In genomic region chr15:86113342-86113710, GRCm38 (mm10) we compare ENCODE assay signal across 9 mouse cellular contexts. TPM values are rescaled to one million over a fixed set of nuclear protein-coding genes. Genes with fewer than 3 reads are reported as not detected.
A peak's percentile ranks its signal among the peaks of the same experiment; 100 is the strongest.
DNase-seq lines count a peak whose midpoint lies in the region; ATAC-seq and TF ChIP-seq lines count a peak whose summit lies in the region.
"Had no signal": no experiment of that assay in that cellular context is flagged by ENCODE, and none has a peak within 500 bp of the region (broad histone marks: within the 10 kb centered on the region; RNA-seq: fewer than 3 reads in every experiment).

No protein-coding gene starts in this region.

- H3K36me3 ChIP-seq in hindbrain, embryonic 13.5 days: peaks cover 5% of the 10 kb centered on the region
- H3K36me3 ChIP-seq in midbrain, postnatal 0 days (ENCODE audit: insufficient read depth, low read length): no peaks in the 10 kb centered on the region

- peak overlapping the region; percentile 35; the same call in 1 of the 2 replicates for H3K9ac ChIP-seq in hindbrain, embryonic 13.5 days
- H3K9ac ChIP-seq in midbrain, postnatal 0 days (replicated peaks; ENCODE audit: low read length, poor library complexity, severe bottlenecking): no peak overlapping the region

- 6% methylated on average over 9 of the region's 9 CpGs for WGBS in hindbrain, embryonic 13.5 days
- WGBS in midbrain, postnatal 0 days: 9% methylated on average over 9 of the region's 9 CpGs

- peak overlapping the region; percentile 50; the same call in 1 of the 2 replicates for H3K27ac ChIP-seq in layer of hippocampus, adult 2 months
- H3K27ac ChIP-seq in hindbrain, embryonic 13.5 days: peak overlapping the region; percentile 88
- H3K27ac ChIP-seq in midbrain, postnatal 0 days (ENCODE audit: low read depth, low read length): peak overlapping the region; percentile 86
- H3K27ac ChIP-seq: macrophage had no signal

- no peak for TF ChIP-seq POLR2A in brain, embryonic 14.5 days (IDR thresholded peaks at IDR 0.05; ENCODE audit: borderline replicate concordance, extremely low read depth, insufficient read depth, insufficient read length, poor library complexity, severe bottlenecking)

- no peak for DNase-seq in layer of hippocampus, adult 2 months (ENCODE audit: low spot score in 2 of 2)
- no peak for DNase-seq in layer of hippocampus, postnatal 10 days (ENCODE audit: low spot score in 2 of 2)
- peak; percentile 81 for DNase-seq in brain, embryonic 14.5 days (ENCODE audit: low read depth)
- DNase-seq in midbrain, postnatal 0 days (ENCODE audit: low spot score): peak; percentile 58
- no peak for DNase-seq in cerebellum, postnatal 36 days
- no peak for DNase-seq in cerebellum, postnatal 10 days
- DNase-seq in frontal cortex, postnatal 25 days (ENCODE audit: low spot score in 2 of 2): no peak

- ATAC-seq in hindbrain, embryonic 13.5 days (ENCODE audit: low FRiP score): no peak; the same call in 1 of the 2 replicates
- ATAC-seq in midbrain, postnatal 0 days (ENCODE audit: low FRiP score): peak; percentile 20; the same call in 1 of the 2 replicates

- peak overlapping the region; percentile 2 for H3K4me2 ChIP-seq in hindbrain, embryonic 13.5 days
- 0 out of 2 replicates have a peak overlapping the region, but pooled peaks have one; percentile 3 for H3K4me2 ChIP-seq in midbrain, postnatal 0 days (ENCODE audit: low read depth, low read length, poor library complexity, severe bottlenecking)

- TF ChIP-seq CTCF in layer of hippocampus, adult 2 months (conservative IDR thresholded peaks at IDR 0.05): no peak
- no peak for TF ChIP-seq CTCF in brain, embryonic 14.5 days (IDR thresholded peaks at IDR 0.05; ENCODE audit: borderline replicate concordance, extremely low read depth, insufficient read depth, insufficient read length)
- TF ChIP-seq CTCF in midbrain, postnatal 0 days (IDR thresholded peaks at IDR 0.05): no peak

- H3K4me3 ChIP-seq in layer of hippocampus, adult 2 months: no peak overlapping the region
- H3K4me3 ChIP-seq in hindbrain, embryonic 13.5 days: no peak overlapping the region
- no peak overlapping the region for H3K4me3 ChIP-seq in midbrain, postnatal 0 days (ENCODE audit: low read depth, low read length)

- H3K4me1 ChIP-seq in hindbrain, embryonic 13.5 days (replicated peaks): peaks cover 71% of the 10 kb centered on the region
- H3K4me1 ChIP-seq in midbrain, postnatal 0 days (ENCODE audit: insufficient read depth, low read length): peaks cover 13% of the 10 kb centered on the region; the same call in 1 of the 2 replicates

- no peaks in the 10 kb centered on the region for H3K27me3 ChIP-seq in hindbrain, embryonic 13.5 days
- no peaks in the 10 kb centered on the region for H3K27me3 ChIP-seq in midbrain, postnatal 0 days (ENCODE audit: insufficient read depth, low read length)

- no peaks in the 10 kb centered on the region for H3K9me3 ChIP-seq in hindbrain, embryonic 13.5 days
- H3K9me3 ChIP-seq in midbrain, postnatal 0 days (ENCODE audit: low read length): no peaks in the 10 kb centered on the region

RNA-seq across cellular contexts. Expression of gene Gramd4, which starts 55.8 kb away (rescaled TPM):
- total RNA-seq in layer of hippocampus, adult 2 months (2021): 10 to 100 TPM; 24.8 to 28.7 TPM
- total RNA-seq in layer of hippocampus, postnatal 10 days (2021): 10 to 100 TPM; 35.3 to 40.2 TPM
- 64.7 and 74.6 TPM in 2 replicates for polyA plus RNA-seq in brain, embryonic 14.5 days (2012; rRNA removed)
- polyA plus RNA-seq in hindbrain, embryonic 13.5 days (2015; fragmentation: Nextera tagmentation; extraction: Ambion mirVana): 33.9 and 36.4 TPM in 2 replicates
- 43.4 and 47.6 TPM in 2 replicates for total RNA-seq in midbrain, postnatal 0 days (2014; rRNA removed)
- 21.5 and 22.5 TPM in 2 replicates for polyA plus RNA-seq in midbrain, postnatal 0 days (2015; fragmentation: Nextera tagmentation; extraction: Ambion mirVana)

Comparison
In these comparisons a context has a peak if more than half of its experiments do, and no peak if none do; other contexts are left out.
1. DNase-seq: peak in brain, embryonic 14.5 days (single experiment) and midbrain, postnatal 0 days (single experiment); none in layer of hippocampus, adult 2 months (0 of 2), layer of hippocampus, postnatal 10 days (0 of 2), cerebellum, postnatal 36 days (0 of 2), cerebellum, postnatal 10 days (0 of 2) and frontal cortex, postnatal 25 days (0 of 2).
2. Peak in every context shown above with its lines, with median percentiles within 50 percentile points of each other: H3K27ac ChIP-seq.